Mouse (Mus musculus) cerebellum, adult 9-11 months (tissue): ENCODE measurements at regions not wholly inside any gene's neighbourhood (a gene's known extent, or its start where the extent isn't known, plus 50 kb on each side); places are given as distances from the start of the nearest gene placed in this dataset.

Experiments
- DNase-seq: peaks from one replicate; pipeline ENCODE4 v3.0.0; 2022

DNA sequence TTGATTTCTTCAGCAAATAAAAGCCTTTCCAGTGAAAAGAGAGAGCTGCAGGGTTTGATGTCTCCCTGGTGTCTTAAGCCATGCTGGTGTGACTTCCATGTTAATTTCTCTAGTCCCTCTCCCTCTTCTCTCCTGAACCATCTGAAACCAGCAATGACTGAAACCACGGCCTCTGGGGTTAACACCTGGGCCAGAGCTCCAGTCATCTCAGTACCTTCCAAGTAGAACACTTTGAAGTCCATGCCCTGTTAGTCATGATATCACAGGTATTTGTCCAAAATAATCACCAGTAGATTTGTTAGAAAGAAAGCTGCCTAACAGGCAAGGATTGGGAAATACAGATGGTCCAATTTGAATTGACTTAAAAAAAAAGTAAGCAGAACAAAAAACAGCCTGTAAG is 56.8 kb upstream of the Lhx8 start:
- DNase-seq: no peak

DNA sequence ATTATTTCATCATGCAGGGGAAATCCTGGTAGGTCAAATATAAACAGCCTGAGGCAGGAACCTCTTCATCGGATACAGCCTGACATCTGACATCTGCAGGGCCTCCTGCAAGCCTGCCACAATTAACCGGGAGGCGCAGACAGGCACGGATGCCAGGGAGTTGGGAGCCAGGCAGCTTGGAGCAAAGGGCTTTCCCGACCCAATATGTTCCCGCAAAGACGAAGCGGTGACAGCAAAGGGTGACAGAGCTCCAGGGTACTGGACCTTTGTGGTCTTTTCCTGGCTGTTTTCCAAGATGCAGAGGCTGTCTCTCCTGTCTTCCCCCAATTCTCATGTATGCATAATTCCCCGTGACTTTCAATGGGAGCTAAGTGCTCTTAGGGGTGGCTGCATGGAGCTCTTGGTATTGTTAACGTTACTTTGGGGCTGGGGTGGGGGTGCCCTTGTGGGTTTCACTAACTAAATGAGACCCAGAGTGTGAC is 55.4 kb upstream of the Lhx8 start:
- no peak for DNase-seq

DNA sequence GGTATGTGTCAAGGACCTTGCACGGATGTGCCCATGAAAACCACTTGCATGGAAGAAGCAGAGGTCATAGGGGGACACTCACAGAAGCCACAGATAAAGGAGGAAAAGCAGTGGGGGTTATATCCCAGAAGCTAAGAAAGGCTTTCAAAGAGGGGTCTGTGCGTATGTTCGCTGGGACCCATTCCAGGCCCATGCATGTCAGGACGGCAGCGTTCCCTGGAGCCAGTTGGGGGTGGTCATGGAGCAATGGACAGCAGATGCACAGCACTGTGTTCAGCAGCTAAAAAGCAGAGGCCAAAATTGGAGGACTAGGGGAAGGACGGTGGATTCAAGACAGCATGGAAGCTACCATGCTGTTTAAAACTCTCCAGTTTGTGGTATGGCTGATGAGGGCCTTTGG is 52.4 kb upstream of the Lhx8 start:
- DNase-seq: no peak

DNA sequence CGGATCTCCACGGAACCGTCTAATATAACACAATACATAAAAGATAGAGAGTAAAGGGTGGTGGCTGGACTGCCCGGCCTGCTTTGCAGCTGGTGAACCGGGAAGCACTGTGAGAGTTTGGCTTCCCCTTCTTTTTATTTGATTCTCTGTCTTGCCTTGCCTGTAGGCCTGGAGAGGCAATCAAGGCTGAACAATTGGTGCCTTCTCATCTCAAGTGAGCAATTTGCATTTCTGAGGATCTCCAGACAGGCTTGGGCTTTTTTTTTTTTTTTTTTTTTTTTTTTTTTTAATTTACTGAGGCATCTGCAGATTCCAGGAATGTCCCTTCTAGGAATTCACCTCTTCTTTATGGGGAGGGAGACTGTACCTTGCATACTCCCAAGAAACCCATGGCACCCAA is 51.1 kb upstream of the Lhx8 start:
- DNase-seq: no peak
